Mouse (Mus musculus): ENCODE results near the gene Pi4k2a. TPM values are rescaled to one million over a fixed set of nuclear protein-coding genes. Genes with fewer than 3 reads are reported as not detected.

The Pi4k2a gene
- total RNA-seq (2012; rRNA removed): 23.2 and 23.4 TPM in 2 replicates

- Histone ChIP-seq H3K4me1 (ENCODE audit: control insufficient read depth in 2 of 2, insufficient read depth in 2 of 2, low read length in 2 of 2, poor library complexity in 1 of 2) (0 out of 4 replicates have a peak, but pooled peaks cover 0 to 3% of the 10 kb centered on the region in 2 experiments), H3K27ac (ENCODE audit: insufficient read depth, low read depth, low read length, poor library complexity, severe bottlenecking) (peak within 1 kb of the TSS; percentile 58; the same call in 1 of the 2 replicates), H3K36me3 (ENCODE audit: control insufficient read depth, insufficient read depth, low read length, poor library complexity, severe bottlenecking) (peaks cover 2% of the 10 kb centered on the region; the same call in 1 of the 2 replicates), H3K9ac (ENCODE audit: insufficient read depth, low read depth, low read length, poor library complexity, severe bottlenecking) (peak within 1 kb of the TSS; percentile 97), H3K9me3 (ENCODE audit: control insufficient read depth, insufficient read depth, low read depth, low read length) (no peaks in the 10 kb centered on the region), H3K4me3 (ENCODE audit: insufficient read depth in 1 of 2, low read depth in 1 of 2, low read length in 2 of 2, poor library complexity in 1 of 2, severe bottlenecking in 1 of 2) (peak within 1 kb of the TSS; percentile 95 to 97)
- in situ Hi-C loops (cut with MboI; ENCODE audit: low sequenced_read_pairs in 2 of 2, unreplicated experiment in 2 of 2): no loop called here
- peak; percentile 99 for DNase-seq (ENCODE audit: low read depth, low spot score)
- TF ChIP-seq CHD2 (IDR thresholded peaks at IDR 0.05; ENCODE audit: low read depth, low read length): no peak
- TF ChIP-seq HCFC1 (IDR thresholded peaks at IDR 0.05; ENCODE audit: borderline replicate concordance, insufficient read depth, low read length): 0 out of 2 replicates have a peak, but pooled peaks have one; percentile 47
- TF ChIP-seq MAFK (IDR thresholded peaks at IDR 0.05; ENCODE audit: insufficient read depth, low read depth, low read length): no peak
These were observed at the start of gene Pi4k2a for GRCm38 (mm10) chr19:42089748-42090595. Gene Pi4k2a (plus strand): TSS chr19:42090470.

GRCm38 (mm10) chr19:42043988-42044387, 46.3 kb upstream of the Pi4k2a start:
- Histone ChIP-seq H3K4me3 (ENCODE audit: insufficient read depth in 1 of 2, low read depth in 1 of 2, low read length in 2 of 2, poor library complexity in 1 of 2, severe bottlenecking in 1 of 2) (no peak overlapping the region), H3K9ac (ENCODE audit: insufficient read depth, low read depth, low read length, poor library complexity, severe bottlenecking) (no peak overlapping the region), H3K9me3 (ENCODE audit: control insufficient read depth, insufficient read depth, low read depth, low read length) (no peaks in the 10 kb centered on the region), H3K36me3 (ENCODE audit: control insufficient read depth, insufficient read depth, low read length, poor library complexity, severe bottlenecking) (no peaks in the 10 kb centered on the region), H3K4me1 (ENCODE audit: control insufficient read depth in 2 of 2, insufficient read depth in 2 of 2, low read length in 2 of 2, poor library complexity in 1 of 2) (peaks cover 1 to 2% of the 10 kb centered on the region in 2 experiments; a peak in 3 of 4 replicates), H3K27ac (ENCODE audit: insufficient read depth, low read depth, low read length, poor library complexity, severe bottlenecking) (no peak overlapping the region)
- no peak for DNase-seq (ENCODE audit: low read depth, low spot score)
- TF ChIP-seq ZNF384 (IDR thresholded peaks at IDR 0.05; ENCODE audit: low read depth, low read length): no peak
- no peak for TF ChIP-seq MAFK (IDR thresholded peaks at IDR 0.05; ENCODE audit: insufficient read depth, low read depth, low read length)
- no peak for TF ChIP-seq HCFC1 (IDR thresholded peaks at IDR 0.05; ENCODE audit: borderline replicate concordance, insufficient read depth, low read length)
- no peak for TF ChIP-seq CHD2 (IDR thresholded peaks at IDR 0.05; ENCODE audit: low read depth, low read length)
- no peak for TF ChIP-seq ZC3H11A (IDR thresholded peaks at IDR 0.05; ENCODE audit: borderline replicate concordance, low read depth, low read length)
- in situ Hi-C loops (cut with MboI; ENCODE audit: low sequenced_read_pairs in 2 of 2, unreplicated experiment in 2 of 2): no loop called here

DNA sequence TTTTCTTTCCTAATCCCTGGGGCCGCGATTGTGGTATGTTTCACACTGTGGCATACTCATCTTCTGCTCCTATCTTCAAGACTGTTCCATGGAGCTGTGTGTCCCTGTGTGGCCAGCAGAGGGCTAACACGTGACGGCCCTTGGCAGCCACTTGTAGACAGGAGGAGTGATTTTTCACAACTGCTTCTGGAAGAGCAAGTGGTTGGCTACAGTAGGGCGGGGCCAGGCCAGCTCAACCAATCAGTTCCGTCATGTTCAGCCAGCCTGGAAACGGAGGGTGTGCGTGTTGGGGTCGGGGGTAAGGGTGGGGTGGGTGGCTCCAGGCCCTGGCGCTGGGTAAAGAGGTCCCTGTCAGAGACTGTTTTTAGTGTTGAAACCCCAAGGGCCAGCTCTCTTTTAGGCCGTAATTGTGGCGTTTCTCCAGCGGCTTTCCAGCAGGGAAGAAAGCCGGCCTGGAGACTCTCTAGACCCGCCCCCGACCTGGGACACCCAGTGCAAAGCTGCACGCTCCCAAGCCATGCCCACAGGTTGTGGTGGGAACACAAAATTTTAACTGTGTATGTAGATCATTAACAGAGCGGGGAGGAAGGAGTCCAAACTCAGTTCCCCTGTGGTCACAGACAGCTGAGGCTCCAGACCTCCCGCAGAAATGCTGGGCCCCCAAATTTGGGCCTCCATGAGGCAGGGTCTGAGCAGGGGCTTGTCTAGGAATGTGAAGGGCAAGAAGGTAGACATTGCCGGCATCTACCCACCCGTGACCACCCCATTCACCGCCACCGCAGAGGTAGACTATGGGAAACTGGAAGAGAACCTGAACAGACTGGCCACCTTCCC, 44.8 kb upstream of the Pi4k2a start, which contains the start of gene Hoga1:
Gene Hoga1, plus strand, starts transcription at position 342 of the 834 bp plus-strand sequence.
- no peaks in the 10 kb centered on the region for H3K36me3 ChIP-seq (ENCODE audit: control insufficient read depth, insufficient read depth, low read length, poor library complexity, severe bottlenecking)
- H3K9me3 ChIP-seq (ENCODE audit: control insufficient read depth, insufficient read depth, low read depth, low read length): no peaks in the 10 kb centered on the region
- H3K27ac ChIP-seq (ENCODE audit: insufficient read depth, low read depth, low read length, poor library complexity, severe bottlenecking): no peak within 1 kb of the TSS
- no peak within 1 kb of the TSS for H3K9ac ChIP-seq (ENCODE audit: insufficient read depth, low read depth, low read length, poor library complexity, severe bottlenecking)
- peaks cover 0 to 1% of the 10 kb centered on the region in 2 experiments; a peak in 2 of 4 replicates for H3K4me1 ChIP-seq (ENCODE audit: control insufficient read depth in 2 of 2, insufficient read depth in 2 of 2, low read length in 2 of 2, poor library complexity in 1 of 2)
- TF ChIP-seq MAFK (IDR thresholded peaks at IDR 0.05; ENCODE audit: insufficient read depth, low read depth, low read length) (no peak), HCFC1 (IDR thresholded peaks at IDR 0.05; ENCODE audit: borderline replicate concordance, insufficient read depth, low read length) (no peak), ZC3H11A (IDR thresholded peaks at IDR 0.05; ENCODE audit: borderline replicate concordance, low read depth, low read length) (no peak), CHD2 (IDR thresholded peaks at IDR 0.05; ENCODE audit: low read depth, low read length) (no peak), ZNF384 (IDR thresholded peaks at IDR 0.05; ENCODE audit: low read depth, low read length) (no peak)
- peak within 1 kb of the TSS; percentile 35 to 44; a peak in 3 of 4 replicates for H3K4me3 ChIP-seq (ENCODE audit: insufficient read depth in 1 of 2, low read depth in 1 of 2, low read length in 2 of 2, poor library complexity in 1 of 2, severe bottlenecking in 1 of 2)
- in situ Hi-C loops (cut with MboI; ENCODE audit: low sequenced_read_pairs in 2 of 2, unreplicated experiment in 2 of 2): no loop called here
- DNase-seq (ENCODE audit: low read depth, low spot score): peak; percentile 85

GRCm38 (mm10) chr19:42050251-42050650, 40.0 kb upstream of the Pi4k2a start:
- TF ChIP-seq HCFC1 (IDR thresholded peaks at IDR 0.05; ENCODE audit: borderline replicate concordance, insufficient read depth, low read length) (no peak), ZC3H11A (IDR thresholded peaks at IDR 0.05; ENCODE audit: borderline replicate concordance, low read depth, low read length) (no peak), ZNF384 (IDR thresholded peaks at IDR 0.05; ENCODE audit: low read depth, low read length) (no peak), MAFK (IDR thresholded peaks at IDR 0.05; ENCODE audit: insufficient read depth, low read depth, low read length) (no peak), CHD2 (IDR thresholded peaks at IDR 0.05; ENCODE audit: low read depth, low read length) (no peak)
- DNase-seq (ENCODE audit: low read depth, low spot score): no peak
- in situ Hi-C loops (cut with MboI; ENCODE audit: low sequenced_read_pairs in 2 of 2, unreplicated experiment in 2 of 2): no loop called here
- H3K4me1 ChIP-seq (ENCODE audit: control insufficient read depth in 2 of 2, insufficient read depth in 2 of 2, low read length in 2 of 2, poor library complexity in 1 of 2): peaks cover 1 to 4% of the 10 kb centered on the region in 2 experiments; a peak in 2 of 4 replicates
- no peak overlapping the region for H3K4me3 ChIP-seq (ENCODE audit: insufficient read depth in 1 of 2, low read depth in 1 of 2, low read length in 2 of 2, poor library complexity in 1 of 2, severe bottlenecking in 1 of 2)
- no peak overlapping the region for H3K9ac ChIP-seq (ENCODE audit: insufficient read depth, low read depth, low read length, poor library complexity, severe bottlenecking)
- no peaks in the 10 kb centered on the region for H3K9me3 ChIP-seq (ENCODE audit: control insufficient read depth, insufficient read depth, low read depth, low read length)
- no peak overlapping the region for H3K27ac ChIP-seq (ENCODE audit: insufficient read depth, low read depth, low read length, poor library complexity, severe bottlenecking)
- no peaks in the 10 kb centered on the region for H3K36me3 ChIP-seq (ENCODE audit: control insufficient read depth, insufficient read depth, low read length, poor library complexity, severe bottlenecking)

All from ES-E14 (cell line).